Mouse (Mus musculus): Measurements from ENCODE around the gene Rita1. TPM values are rescaled to one million over a fixed set of nuclear protein-coding genes. Genes with fewer than 3 reads are reported as not detected.
A peak's percentile ranks its signal among the peaks of the same experiment; 100 is the strongest.

Gene Rita1
- 15.5 and 15.8 TPM in 2 replicates for polyA plus RNA-seq (2015; fragmentation: Nextera tagmentation; extraction: Ambion mirVana)

- 0 out of 2 replicates have a peak, but pooled peaks cover 4% of the 10 kb centered on the region for H3K9me3 ChIP-seq (replicated peaks)
- peak; percentile 89 for ATAC-seq (ENCODE audit: insufficient number of reproducible peaks, low FRiP score, low TSS enrichment, low read depth)
- H3K4me3 ChIP-seq (replicated peaks), result peak within 1 kb of the TSS; percentile 87
- peak within 1 kb of the TSS; percentile 94 for H3K27ac ChIP-seq (replicated peaks)
- H3K4me1 ChIP-seq, result peaks cover 20% of the 10 kb centered on the region
- WGBS, result 0% methylated on average over 22 of the region's 22 CpGs
- peak within 1 kb of the TSS; percentile 69 for H3K9ac ChIP-seq
- H3K36me3 ChIP-seq, result peaks cover 30% of the 10 kb centered on the region
- H3K4me2 ChIP-seq (replicated peaks), result peak within 1 kb of the TSS; percentile 82
- H3K27me3 ChIP-seq, result no peaks in the 10 kb centered on the region
Measured at GRCm38 (mm10) chr5:120612442-120612821, at the start of gene Rita1, which contains the start of gene Ddx54. Gene Rita1, minus strand, starts transcription at chr5:120612589. Gene Ddx54, plus strand, starts transcription at chr5:120612739.

DNA sequence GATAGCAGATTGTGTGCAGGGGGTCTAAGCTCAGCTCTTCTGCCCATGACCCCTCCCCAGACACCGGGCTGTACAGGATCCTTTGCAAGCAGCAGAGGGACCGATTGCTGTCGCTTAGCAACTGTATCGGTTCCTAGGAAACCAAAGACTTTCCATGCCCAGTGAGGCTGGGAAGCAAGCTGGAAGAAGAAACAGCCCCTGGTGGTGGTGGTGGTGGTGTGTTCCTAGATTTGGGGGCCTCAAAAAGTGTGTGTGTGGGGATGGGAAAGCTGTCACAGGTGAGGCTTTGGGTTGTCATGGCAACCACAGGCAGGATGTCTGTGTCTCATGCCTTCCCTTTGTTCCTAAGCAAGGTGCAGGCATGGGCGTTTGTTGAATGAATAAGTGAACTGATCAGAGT, 48.4 kb upstream of the Rita1 start:
- no peaks in the 10 kb centered on the region; the same call in none of the 2 replicates for H3K27me3 ChIP-seq
- ATAC-seq (ENCODE audit: insufficient number of reproducible peaks, low FRiP score, low TSS enrichment, low read depth), result no peak
- WGBS, result 56% methylated on average over 5 of the region's 5 CpGs
- no peaks in the 10 kb centered on the region for H3K9me3 ChIP-seq (replicated peaks)
- no peak overlapping the region for H3K4me3 ChIP-seq (replicated peaks)
- no peak overlapping the region for H3K4me2 ChIP-seq (replicated peaks)
- H3K9ac ChIP-seq, result no peak overlapping the region
- H3K36me3 ChIP-seq, result no peaks in the 10 kb centered on the region
- H3K27ac ChIP-seq (replicated peaks), result no peak overlapping the region
- H3K4me1 ChIP-seq, result no peaks in the 10 kb centered on the region

GRCm38 (mm10) chr5:120656281-120656751, 43.9 kb upstream of the Rita1 start:
- Histone ChIP-seq H3K4me1 (no peaks in the 10 kb centered on the region), H3K27me3 (peaks cover 7% of the 10 kb centered on the region; the same call in 1 of the 2 replicates), H3K4me3 (replicated peaks) (no peak overlapping the region), H3K27ac (replicated peaks) (no peak overlapping the region), H3K4me2 (replicated peaks) (no peak overlapping the region), H3K9ac (no peak overlapping the region), H3K36me3 (no peaks in the 10 kb centered on the region), H3K9me3 (replicated peaks) (no peaks in the 10 kb centered on the region)
- ATAC-seq (ENCODE audit: insufficient number of reproducible peaks, low FRiP score, low TSS enrichment, low read depth), result no peak
- 74% methylated on average over 12 of the region's 12 CpGs for WGBS

DNA sequence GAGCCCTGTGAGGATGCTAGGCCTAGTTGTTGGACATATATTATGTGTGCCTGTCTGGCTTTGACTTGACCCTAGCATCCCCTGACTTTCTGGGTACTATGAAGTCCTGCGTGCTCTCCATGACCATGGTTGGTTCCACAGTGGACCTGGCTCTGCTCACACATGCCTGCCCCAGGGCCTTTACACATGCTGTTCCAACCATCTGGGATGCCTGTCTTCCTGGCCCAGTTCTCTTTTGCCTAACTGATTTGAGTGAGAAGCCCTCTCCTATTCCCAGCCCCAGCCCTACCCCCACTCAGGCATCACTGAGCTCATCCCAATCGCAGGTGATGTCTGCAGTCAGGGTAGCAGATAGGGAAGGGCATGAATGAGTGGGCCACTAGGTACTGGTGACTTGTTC, 41.5 kb upstream of the Rita1 start:
- peaks cover 29% of the 10 kb centered on the region for H3K27me3 ChIP-seq
- WGBS, result 95% methylated on average over 2 of the region's 2 CpGs
- H3K9ac ChIP-seq, result no peak overlapping the region

DNA sequence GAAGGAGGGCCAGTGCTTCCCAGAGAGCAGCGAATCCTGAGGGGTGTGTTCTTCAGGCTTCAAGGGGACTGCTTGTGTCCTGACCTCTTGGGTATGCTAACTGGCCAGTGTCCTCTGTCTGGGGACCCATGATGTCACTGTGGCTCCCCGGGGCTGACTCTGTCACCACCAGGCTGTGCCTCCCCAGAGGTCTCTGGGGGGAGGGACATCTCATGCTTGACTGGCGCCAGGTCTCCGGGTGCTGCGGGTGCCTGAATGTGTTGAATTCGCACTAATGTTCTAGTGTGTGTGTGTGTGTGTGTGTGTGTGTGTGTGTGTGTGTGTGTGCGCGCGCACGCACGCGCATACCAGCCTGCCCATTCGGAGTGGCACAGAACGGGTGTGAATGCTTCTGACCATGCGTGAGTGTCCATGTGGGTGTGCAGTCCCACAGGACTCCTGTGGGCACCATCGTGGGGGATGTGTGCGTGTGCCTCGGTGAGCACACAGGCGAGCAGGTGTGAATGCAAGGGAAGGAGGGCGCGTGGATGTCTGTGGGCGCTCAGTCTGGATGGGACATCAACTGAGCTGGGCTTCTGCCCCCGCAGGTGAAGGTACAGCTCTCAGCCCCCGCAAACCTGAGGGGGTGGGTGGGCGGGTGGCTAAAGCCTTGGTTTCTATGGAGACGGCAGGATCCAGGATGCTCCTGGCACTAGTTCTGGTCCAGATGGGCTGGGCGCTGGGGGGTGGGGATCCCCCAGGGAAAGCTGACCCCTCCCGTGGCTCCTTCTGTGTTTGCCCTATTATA, 40.7 kb upstream of the Rita1 start:
- ATAC-seq (ENCODE audit: insufficient number of reproducible peaks, low FRiP score, low TSS enrichment, low read depth), result no peak
- Histone ChIP-seq H3K36me3 (no peaks in the 10 kb centered on the region), H3K9ac (no peak overlapping the region), H3K27me3 (peaks cover 37% of the 10 kb centered on the region), H3K9me3 (replicated peaks) (no peaks in the 10 kb centered on the region), H3K27ac (replicated peaks) (no peak overlapping the region), H3K4me2 (replicated peaks) (no peak overlapping the region), H3K4me3 (replicated peaks) (no peak overlapping the region), H3K4me1 (peaks cover 14% of the 10 kb centered on the region)
- 77% methylated on average over 28 of the region's 28 CpGs for WGBS

More for the DNA sequence above, 41.5 kb upstream of the Rita1 start:
- Histone ChIP-seq H3K4me2 (replicated peaks) (no peak overlapping the region), H3K4me3 (replicated peaks) (no peak overlapping the region), H3K9me3 (replicated peaks) (no peaks in the 10 kb centered on the region), H3K36me3 (no peaks in the 10 kb centered on the region), H3K4me1 (peaks cover 6% of the 10 kb centered on the region), H3K27ac (replicated peaks) (no peak overlapping the region)
- no peak for ATAC-seq (ENCODE audit: insufficient number of reproducible peaks, low FRiP score, low TSS enrichment, low read depth)

DNA sequence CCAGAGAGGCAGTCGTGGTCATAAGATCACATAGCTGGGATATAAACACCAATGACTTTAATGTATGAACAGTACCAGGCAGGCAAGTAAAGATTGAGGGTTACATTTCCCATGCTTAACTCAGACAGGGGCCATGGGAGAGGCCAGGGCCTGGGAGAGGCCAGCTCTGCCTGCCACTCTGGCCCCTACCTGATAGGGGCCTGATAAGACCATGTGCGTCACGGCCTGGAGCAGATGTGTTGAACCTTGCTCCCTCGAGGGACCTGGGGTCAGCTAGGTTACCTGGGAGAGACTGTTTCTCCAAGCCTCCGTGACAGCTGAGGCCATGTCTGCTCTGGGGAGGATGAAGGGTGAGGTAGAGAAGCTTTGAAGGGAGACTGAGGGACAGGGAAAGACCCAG, 38.8 kb upstream of the Rita1 start:
- Histone ChIP-seq H3K9ac (no peak overlapping the region), H3K9me3 (replicated peaks) (no peaks in the 10 kb centered on the region), H3K27me3 (peaks cover 54% of the 10 kb centered on the region), H3K27ac (replicated peaks) (no peak overlapping the region), H3K4me2 (replicated peaks) (no peak overlapping the region), H3K36me3 (no peaks in the 10 kb centered on the region), H3K4me3 (replicated peaks) (no peak overlapping the region), H3K4me1 (peaks cover 14% of the 10 kb centered on the region)
- WGBS, result 64% methylated on average over 5 of the region's 5 CpGs
- no peak for ATAC-seq (ENCODE audit: insufficient number of reproducible peaks, low FRiP score, low TSS enrichment, low read depth)

DNA sequence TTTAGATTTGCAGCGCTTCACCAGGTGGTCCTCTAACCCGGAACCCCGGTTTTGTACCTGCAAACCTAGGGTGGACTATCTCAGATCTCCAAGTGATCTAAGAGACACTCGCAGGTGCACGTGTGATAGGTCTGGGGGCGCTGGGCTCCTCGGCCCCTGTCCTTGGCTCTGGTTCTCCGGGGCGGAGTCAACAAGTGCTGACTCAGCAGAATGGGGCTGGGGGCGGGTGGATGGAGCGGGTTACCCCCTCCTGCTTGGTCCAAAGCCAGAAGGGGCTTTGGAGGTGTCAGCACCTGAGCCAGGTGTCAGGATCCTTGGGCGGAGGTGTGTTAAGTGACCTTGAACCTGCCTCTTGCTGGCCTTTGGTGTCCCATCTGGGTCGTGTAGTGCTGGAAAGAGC, 37.5 kb upstream of the Rita1 start:
- no peak for ATAC-seq (ENCODE audit: insufficient number of reproducible peaks, low FRiP score, low TSS enrichment, low read depth)
- Histone ChIP-seq H3K36me3 (no peaks in the 10 kb centered on the region), H3K4me3 (replicated peaks) (no peak overlapping the region), H3K27ac (replicated peaks) (no peak overlapping the region), H3K4me2 (replicated peaks) (no peak overlapping the region), H3K4me1 (peaks cover 14% of the 10 kb centered on the region), H3K9me3 (replicated peaks) (no peaks in the 10 kb centered on the region), H3K9ac (no peak overlapping the region), H3K27me3 (peaks cover 54% of the 10 kb centered on the region)
- WGBS, result 23% methylated on average over 13 of the region's 13 CpGs

GRCm38 (mm10) chr5:120649374-120649933, 37.1 kb upstream of the Rita1 start:
- Histone ChIP-seq H3K27ac (replicated peaks) (no peak overlapping the region), H3K36me3 (no peaks in the 10 kb centered on the region), H3K4me2 (replicated peaks) (peak overlapping the region; percentile 52), H3K9me3 (replicated peaks) (no peaks in the 10 kb centered on the region), H3K4me3 (replicated peaks) (peak overlapping the region; percentile 34), H3K9ac (no peak overlapping the region), H3K4me1 (peaks cover 14% of the 10 kb centered on the region), H3K27me3 (peaks cover 54% of the 10 kb centered on the region)
- WGBS, result 4% methylated on average over 21 of the region's 21 CpGs
- no peak; the same call in 1 of the 2 replicates for ATAC-seq (ENCODE audit: insufficient number of reproducible peaks, low FRiP score, low TSS enrichment, low read depth)

GRCm38 (mm10) chr5:120648569-120649373, 36.4 kb upstream of the Rita1 start, which contains the start of gene Rasal1:
Gene Rasal1, plus strand, starts transcription at chr5:120648812.
- Histone ChIP-seq H3K36me3 (no peaks in the 10 kb centered on the region), H3K4me2 (replicated peaks) (peak within 1 kb of the TSS; percentile 52), H3K9me3 (replicated peaks) (no peaks in the 10 kb centered on the region), H3K9ac (no peak within 1 kb of the TSS), H3K4me3 (replicated peaks) (peak within 1 kb of the TSS; percentile 34), H3K27ac (replicated peaks) (no peak within 1 kb of the TSS), H3K4me1 (peaks cover 14% of the 10 kb centered on the region), H3K27me3 (peaks cover 54% of the 10 kb centered on the region)
- ATAC-seq (ENCODE audit: insufficient number of reproducible peaks, low FRiP score, low TSS enrichment, low read depth), result no peak; the same call in 1 of the 2 replicates
- WGBS, result 2% methylated on average over 52 of the region's 53 CpGs

GRCm38 (mm10) chr5:120647814-120648491, 35.6 kb upstream of the Rita1 start:
- no peak for ATAC-seq (ENCODE audit: insufficient number of reproducible peaks, low FRiP score, low TSS enrichment, low read depth)
- Histone ChIP-seq H3K36me3 (no peaks in the 10 kb centered on the region), H3K9ac (no peak overlapping the region), H3K4me1 (peaks cover 14% of the 10 kb centered on the region), H3K4me3 (replicated peaks) (no peak overlapping the region), H3K27ac (replicated peaks) (no peak overlapping the region), H3K9me3 (replicated peaks) (no peaks in the 10 kb centered on the region), H3K27me3 (peaks cover 54% of the 10 kb centered on the region), H3K4me2 (replicated peaks) (peak overlapping the region; percentile 52)
- 33% methylated on average over 12 of the region's 12 CpGs for WGBS
